Mouse (Mus musculus) cortical plate, adult 2 months (tissue): Measurements from ENCODE around the gene Dus2.

Experiments
- CTCF ChIP-seq: fragments of 200-500 bp; IDR thresholded peaks from 2 replicates; pipeline ENCODE4 v1.5.1; 2011; ENCODE audit warnings: mild to moderate bottlenecking, control low read depth, low read length; ENCODE audit not compliant: insufficient read depth; ENCODE audit errors: extremely low read depth
- POLR2A ChIP-seq: fragments of 200-500 bp; IDR thresholded peaks from 2 replicates; pipeline ENCODE4 v1.6.1; 2011; ENCODE audit warnings: mild to moderate bottlenecking, low read length, control low read depth; ENCODE audit not compliant: insufficient read depth; ENCODE audit errors: extremely low read depth

- no peak for TF ChIP-seq POLR2A
- no peak for TF ChIP-seq CTCF
Measured at GRCm38 (mm10) chr8:105957813-105958212, 33.3 kb upstream of the Dus2 start.
